Mouse (Mus musculus): ENCODE results near the gene Lrfn2.

Lrfn2 gene

DNA sequence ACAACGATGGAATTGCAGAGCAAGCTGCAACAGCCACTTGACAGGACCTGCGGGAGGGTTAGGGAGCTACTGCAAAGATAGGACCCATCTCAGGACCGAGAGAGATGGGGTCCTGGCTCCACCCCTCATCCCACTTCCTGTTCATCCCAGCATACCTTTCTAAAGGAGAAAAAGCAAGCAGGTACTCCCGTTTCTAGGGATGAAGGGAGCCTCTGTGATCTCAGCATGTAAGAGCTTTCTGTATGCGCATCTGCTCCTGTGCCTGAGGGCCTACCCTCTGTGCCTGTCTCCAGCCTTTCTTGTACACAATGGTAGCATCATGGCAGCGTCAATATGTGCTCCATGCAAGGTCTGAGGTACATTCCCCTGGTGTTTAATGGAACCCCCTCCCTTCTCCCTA lies 102.9 kb downstream of the Lrfn2 start:
- no peak for DNase-seq (ENCODE audit: low spot score)

DNA sequence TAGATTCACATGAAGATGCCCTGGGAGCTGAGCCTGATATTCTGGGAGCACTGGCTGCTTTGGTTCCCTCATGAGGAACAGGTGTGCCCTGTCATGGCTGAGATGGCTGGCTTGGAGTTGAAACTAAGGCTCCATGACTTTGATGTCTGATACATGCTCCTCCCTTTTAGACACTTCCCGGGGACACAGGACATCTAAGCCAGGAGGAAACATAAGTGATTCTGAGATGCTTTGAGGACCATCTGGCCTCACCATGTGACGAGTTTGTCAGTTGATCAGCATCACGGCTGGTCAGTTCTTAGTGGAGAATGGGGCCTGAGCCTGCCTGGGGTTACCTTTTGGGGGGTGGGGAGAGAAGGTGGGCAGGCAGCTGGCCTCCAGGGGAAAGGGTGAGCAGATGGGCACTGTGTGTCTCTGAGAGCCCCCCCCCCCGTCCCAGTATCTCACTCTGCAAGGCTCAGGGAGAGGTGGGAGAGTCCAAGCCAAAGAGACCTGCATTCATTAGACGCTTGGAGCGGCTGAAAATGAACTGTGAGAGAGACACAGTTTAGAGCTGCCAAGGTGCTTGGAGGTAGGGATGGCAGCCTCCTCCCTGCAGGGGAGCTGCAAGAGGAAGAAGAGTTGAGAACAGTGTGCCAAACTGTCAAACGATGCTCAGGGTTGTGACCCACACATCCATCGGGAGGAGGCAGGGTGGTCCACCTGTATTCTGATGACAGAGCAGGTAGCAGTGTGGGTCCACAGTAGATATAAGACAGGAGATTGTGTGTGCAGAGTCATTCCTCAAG lies 105.2 kb downstream of the Lrfn2 start:
- no peak for DNase-seq (ENCODE audit: low spot score)

GRCm38 (mm10) chr17:49043806-49044640 lies 111.8 kb downstream of the Lrfn2 start:
- DNase-seq (ENCODE audit: low spot score) = no peak

DNA sequence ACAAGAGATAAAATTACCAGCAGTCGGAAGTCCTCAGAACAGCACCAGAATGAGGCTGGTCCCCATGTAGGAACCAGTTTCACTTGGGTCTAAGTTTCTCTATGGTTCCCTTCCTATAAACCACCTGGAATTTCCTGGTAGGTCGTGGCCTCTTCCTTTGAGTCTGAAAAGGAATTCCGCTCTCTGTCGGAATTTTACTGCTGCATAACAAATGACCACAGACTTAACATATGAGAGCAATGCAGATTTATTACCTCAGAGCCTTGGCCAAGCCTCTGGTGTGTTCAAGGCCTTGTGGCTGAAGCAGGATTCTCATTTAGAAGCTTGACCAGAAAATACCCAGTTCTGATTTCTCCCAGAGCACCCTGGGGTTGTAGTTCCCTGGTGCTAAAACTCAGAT lies 115.7 kb downstream of the Lrfn2 start:
- no peak for DNase-seq (ENCODE audit: low spot score)

DNA sequence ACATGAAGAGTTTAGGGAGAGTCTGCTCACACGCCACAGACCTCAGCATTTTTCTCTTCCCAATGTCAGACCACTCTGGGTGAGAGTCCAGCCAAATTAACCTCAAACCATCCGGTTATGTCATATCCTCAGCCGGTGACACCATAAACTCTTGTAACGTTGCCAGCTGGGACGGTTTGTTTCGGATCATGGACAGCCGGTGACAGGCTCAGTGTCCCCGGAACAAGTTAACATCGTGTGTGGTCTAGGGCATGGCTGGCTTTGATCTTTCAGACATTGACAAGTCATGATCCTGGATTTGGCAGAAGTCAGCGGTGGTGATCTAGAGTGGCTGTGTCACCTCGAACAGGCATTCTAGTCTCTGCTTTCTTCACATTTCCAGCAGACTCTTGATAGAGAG lies 119.1 kb downstream of the Lrfn2 start:
- DNase-seq (ENCODE audit: low spot score) = no peak

- no peak for DNase-seq (ENCODE audit: low spot score)
These were observed 129.0 kb downstream of the Lrfn2 start for GRCm38 (mm10) chr17:49061141-49061540.

- no peak for DNase-seq (ENCODE audit: low spot score)
These were observed 131.6 kb downstream of the Lrfn2 start for GRCm38 (mm10) chr17:49063789-49064188.

DNA sequence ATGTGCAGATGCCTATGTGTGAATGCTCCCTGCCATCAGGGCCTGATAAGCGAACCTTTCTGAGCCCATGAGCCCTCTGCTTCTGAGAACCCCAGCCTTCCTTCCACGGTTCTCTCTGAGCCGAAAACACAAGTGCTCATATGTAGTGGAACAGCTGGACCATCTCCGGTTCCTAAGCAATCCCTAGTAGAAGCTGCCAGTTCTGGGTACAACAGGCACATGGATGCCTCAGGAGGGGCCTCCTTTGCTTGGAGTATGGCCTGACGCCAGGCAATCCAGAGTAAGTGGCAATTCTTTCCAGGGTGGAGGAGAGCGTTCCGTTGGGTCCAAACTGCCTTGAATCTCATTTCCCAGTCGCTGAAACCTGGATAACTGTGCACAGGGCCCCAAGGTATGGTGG lies 132.3 kb downstream of the Lrfn2 start:
- no peak for DNase-seq (ENCODE audit: low spot score)

GRCm38 (mm10) chr17:49065050-49065449 lies 132.9 kb downstream of the Lrfn2 start:
- no peak for DNase-seq (ENCODE audit: low spot score)

GRCm38 (mm10) chr17:49066748-49067147 lies 134.6 kb downstream of the Lrfn2 start:
- DNase-seq (ENCODE audit: low spot score) = no peak

DNA sequence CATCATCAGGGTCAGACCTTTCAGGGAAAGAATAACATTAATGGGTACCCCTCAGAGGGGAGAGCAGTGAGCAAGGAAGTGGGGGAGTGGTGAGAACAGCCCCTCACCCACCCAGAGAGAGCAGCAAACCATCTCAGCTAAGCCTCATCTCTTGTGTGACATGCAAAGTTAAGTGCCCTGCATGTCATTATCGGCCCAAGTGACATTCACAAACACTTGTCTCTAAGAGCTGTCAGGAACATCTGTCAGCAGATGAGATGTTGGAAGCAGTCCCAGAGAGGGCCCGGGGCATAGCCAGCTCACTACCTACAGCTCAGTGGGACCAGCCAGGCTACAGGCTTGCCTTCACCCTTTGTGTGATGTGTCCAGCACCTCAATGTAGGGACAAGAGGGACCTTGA lies 146.0 kb downstream of the Lrfn2 start:
- no peak for DNase-seq (ENCODE audit: low spot score)

DNA sequence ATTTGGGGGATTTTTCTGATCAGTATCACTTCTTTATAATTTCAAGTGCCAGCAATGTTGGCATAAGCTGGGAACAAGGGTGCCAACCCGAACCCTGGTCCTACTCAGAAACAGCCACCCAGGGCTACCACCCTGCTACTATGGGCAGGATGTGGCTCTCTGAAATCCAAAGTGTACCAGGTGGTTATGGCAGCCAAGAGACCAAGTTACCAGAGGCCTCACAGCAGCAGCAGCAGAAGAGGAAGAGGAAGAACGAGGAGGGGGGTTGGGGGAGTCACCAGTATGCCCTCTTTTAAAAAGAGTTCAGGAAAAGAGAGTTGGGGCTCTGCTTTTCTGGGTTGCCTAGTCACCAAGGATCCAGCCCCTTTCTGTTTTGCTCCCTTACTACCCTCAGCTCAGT lies 147.5 kb downstream of the Lrfn2 start:
- DNase-seq (ENCODE audit: low spot score) = no peak

GRCm38 (mm10) chr17:49083594-49084380 lies 151.6 kb downstream of the Lrfn2 start:
- DNase-seq (ENCODE audit: low spot score) = peak; percentile 58

DNA sequence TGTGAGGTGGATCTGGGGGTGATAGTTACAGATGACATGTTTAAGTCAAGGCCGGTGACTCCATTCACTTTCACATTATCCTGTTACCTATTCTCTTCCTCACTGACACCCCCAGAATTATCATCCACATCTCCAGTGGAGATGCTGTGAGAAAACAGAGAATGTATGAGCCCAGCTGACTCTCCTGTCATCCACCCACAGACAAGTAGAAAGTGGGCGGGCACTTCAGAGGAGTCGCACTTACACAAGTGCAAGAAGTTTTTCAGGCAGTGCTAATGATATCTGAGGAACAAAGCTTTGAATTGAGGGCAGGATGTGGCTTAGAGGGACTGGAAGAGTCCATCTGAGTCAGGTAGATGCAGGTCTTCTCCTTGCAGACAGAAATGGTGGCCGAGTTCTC lies 152.9 kb downstream of the Lrfn2 start:
- DNase-seq (ENCODE audit: low spot score) = no peak

DNA sequence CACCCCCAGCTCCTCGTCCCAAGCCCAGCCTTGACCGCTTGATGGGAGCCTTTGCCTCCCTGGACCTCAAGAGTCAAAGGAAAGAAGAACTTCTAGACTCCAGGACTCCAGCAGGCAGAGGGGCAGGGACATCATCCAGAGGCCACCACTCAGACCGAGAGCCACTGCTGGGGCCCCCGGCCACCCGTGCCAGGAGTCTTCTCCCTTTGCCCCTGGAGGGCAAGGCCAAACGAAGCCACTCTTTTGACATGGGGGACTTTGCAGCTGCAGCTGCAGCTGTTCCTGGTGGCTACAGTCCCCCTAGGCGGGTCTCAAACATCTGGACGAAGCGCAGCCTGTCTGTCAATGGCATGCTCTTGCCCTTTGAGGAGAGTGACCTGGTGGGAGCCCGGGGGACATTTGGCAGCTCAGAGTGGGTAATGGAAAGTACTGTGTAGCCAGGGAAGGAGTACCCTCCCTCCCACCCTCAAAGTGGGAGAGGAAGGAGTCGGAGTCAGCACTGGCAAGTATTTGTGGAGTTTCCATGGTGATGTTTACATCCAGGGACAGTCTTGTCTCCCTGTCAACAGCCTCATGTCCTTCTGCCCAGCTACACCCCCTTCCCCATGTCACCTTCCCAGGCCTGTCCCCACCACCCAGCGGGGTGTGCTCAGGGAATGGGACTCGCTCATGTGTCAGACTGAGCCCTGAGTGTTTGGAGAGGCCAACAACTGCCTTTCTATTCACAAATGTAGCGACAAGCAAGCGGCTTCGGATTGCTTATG lies 164.8 kb downstream of the Lrfn2 start:
- DNase-seq (ENCODE audit: low spot score) = no peak

DNA sequence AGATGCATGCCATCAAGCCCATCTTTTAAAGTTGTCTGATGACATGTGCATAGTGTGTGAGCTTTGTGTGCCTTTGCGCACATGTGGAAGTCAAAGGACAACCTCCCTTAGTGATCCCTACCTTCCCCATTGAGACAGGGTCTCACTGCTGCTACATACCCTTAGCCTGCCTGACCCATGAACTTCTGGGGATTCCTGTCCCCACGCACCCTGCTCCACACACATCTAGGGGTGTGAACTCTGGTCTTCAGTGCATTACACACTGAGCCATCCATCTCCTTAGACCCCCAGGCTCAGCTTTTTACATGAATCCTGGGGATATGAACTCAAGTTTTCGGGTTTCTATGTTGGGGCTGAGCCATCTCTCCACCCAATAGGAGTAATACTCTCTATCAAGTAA lies 179.2 kb downstream of the Lrfn2 start:
- no peak for DNase-seq (ENCODE audit: low spot score)

DNA sequence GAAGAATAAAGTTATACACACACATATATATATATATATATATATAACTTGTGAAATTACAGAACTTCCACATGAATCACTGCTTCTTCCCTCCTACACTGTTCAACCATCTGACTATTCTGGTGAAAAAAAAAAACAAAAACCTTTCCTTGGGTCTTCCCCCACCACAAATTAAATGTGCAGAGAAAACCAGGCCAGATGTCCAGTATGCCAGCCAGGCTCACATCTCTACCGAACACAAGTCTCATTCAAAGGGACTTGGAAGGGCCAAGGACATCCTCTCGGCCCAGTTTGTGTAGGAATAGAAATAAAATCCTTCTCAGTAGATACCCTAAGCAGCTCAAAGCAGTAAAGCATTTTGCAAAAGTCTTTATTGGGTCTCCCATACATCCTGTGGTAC lies 179.7 kb downstream of the Lrfn2 start:
- no peak for DNase-seq (ENCODE audit: low spot score)

DNA sequence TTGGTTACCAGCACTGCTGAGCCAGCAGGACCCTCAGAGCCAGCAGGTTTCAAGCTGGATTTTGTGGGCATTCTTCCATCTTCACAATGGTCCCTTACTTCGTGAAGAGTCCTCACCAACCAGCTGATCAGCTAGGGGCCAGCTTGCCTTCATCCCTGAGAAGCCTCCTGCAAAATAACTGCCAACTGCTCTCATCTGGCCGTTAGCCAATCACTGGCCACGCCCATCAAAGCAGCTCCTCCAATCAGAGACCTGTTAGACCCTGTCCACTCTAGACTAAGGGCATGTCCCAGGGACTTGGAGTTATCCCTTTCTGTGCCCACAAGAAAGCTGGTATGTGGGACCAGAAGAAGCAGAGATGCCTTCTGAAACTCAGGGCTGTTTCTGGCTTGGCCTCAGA lies 181.2 kb downstream of the Lrfn2 start:
- peak; percentile 45 for DNase-seq (ENCODE audit: low spot score)

- DNase-seq (ENCODE audit: low spot score) = no peak
These were observed 192.0 kb downstream of the Lrfn2 start for GRCm38 (mm10) chr17:49124166-49124565.

- DNase-seq (ENCODE audit: low spot score) = no peak
These were observed 192.5 kb downstream of the Lrfn2 start for GRCm38 (mm10) chr17:49124642-49125041.
